Mouse (Mus musculus) neural tube, embryonic 13.5 days (tissue): ENCODE results near the gene Col26a1. TPM values are rescaled to one million over a fixed set of nuclear protein-coding genes. Genes with fewer than 3 reads are reported as not detected.

Experiments
- ATAC-seq: fragments of 200-750 bp; cut with Nextera tagmentation; 2 replicates; pipeline ENCODE4 v1.8.0; 2017; ENCODE audit warnings: low read depth, mild to moderate bottlenecking, moderate TSS enrichment, moderate library complexity
- H3K27ac ChIP-seq: fragments of 300-500 bp; sonication (generic); replicated peaks from 2 replicates; pipeline ENCODE4 v1.5.1; 2015; ENCODE audit warnings: moderate library complexity, mild to moderate bottlenecking, inconsistent platforms
- H3K27me3 ChIP-seq: fragments of 300-500 bp; sonication (generic); 2 replicates; pipeline ENCODE4 v1.6.1; 2015; ENCODE audit warnings: mild to moderate bottlenecking, inconsistent platforms
- H3K36me3 ChIP-seq: fragments of 300-500 bp; sonication (generic); 2 replicates; pipeline ENCODE4 v1.6.1; 2015; ENCODE audit warnings: mild to moderate bottlenecking, inconsistent platforms
- H3K4me1 ChIP-seq: fragments of 300-500 bp; sonication (generic); replicated peaks from 2 replicates; pipeline ENCODE4 v1.6.1; 2015; ENCODE audit warnings: inconsistent platforms
- H3K4me2 ChIP-seq: fragments of 300-500 bp; sonication (generic); 2 replicates; pipeline ENCODE4 v1.6.1; 2015; ENCODE audit warnings: inconsistent platforms, mild to moderate bottlenecking, moderate library complexity
- H3K4me3 ChIP-seq: fragments of 300-500 bp; sonication (generic); 2 replicates; pipeline ENCODE4 v1.5.1; 2015; ENCODE audit warnings: mild to moderate bottlenecking, inconsistent platforms
- H3K9ac ChIP-seq: fragments of 300-500 bp; sonication (generic); 2 replicates; pipeline ENCODE4 v1.6.1; 2015; ENCODE audit warnings: moderate library complexity, mild to moderate bottlenecking, inconsistent platforms
- H3K9me3 ChIP-seq: fragments of 300-500 bp; sonication (generic); 2 replicates; pipeline ENCODE4 v1.6.1; 2016; ENCODE audit warnings: inconsistent platforms
- WGBS: fragments of 180-500 bp; shearing (Covaris S2); methylation state at CpG from one replicate; pipeline ENCODE4 v1.1.7; 2015; 5-methylcytosine and 5-hydroxymethylcytosine counted together
- polyA plus RNA-seq: library from polyadenylated mRNA; unstranded; fragments of >200 nt; fragmentation: Nextera tagmentation; extraction: Ambion mirVana; gene quantifications from 2 replicates; pipeline ENCODE4 v1.2.1, GENCODE M21; 2015

The Col26a1 gene
- polyA plus RNA-seq, 1 experiment from 2014 or later: 47.2 TPM

DNA sequence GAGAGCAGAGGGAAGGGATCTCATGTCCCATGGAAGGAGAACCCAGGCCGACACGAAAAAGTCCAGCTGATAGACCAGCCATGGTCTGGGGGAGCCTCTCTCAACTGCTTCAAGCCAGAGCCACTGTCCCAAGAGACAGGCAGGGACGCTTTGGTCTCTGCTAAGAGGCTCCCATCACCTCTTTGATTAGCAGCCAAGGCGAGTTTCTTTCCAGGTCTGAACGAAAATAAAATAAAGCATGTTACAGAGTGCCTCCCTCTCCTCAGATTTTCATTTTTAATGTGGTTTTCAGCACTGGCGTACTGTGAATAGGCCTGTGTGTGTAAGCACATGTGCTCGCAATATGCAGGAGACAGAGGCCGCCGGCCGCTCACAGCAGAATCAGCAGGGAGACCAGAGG lies 90.5 kb downstream of the Col26a1 start:
- H3K4me1 ChIP-seq: peaks cover 11% of the 10 kb centered on the region
- no peaks in the 10 kb centered on the region for H3K36me3 ChIP-seq
- 75% methylated on average over 10 of the region's 10 CpGs for WGBS
- no peaks in the 10 kb centered on the region for H3K27me3 ChIP-seq
- H3K9ac ChIP-seq: no peak overlapping the region
- no peak overlapping the region for H3K27ac ChIP-seq
- no peak overlapping the region for H3K4me2 ChIP-seq
- H3K4me3 ChIP-seq: no peak overlapping the region
- no peaks in the 10 kb centered on the region for H3K9me3 ChIP-seq
- ATAC-seq: no peak

DNA sequence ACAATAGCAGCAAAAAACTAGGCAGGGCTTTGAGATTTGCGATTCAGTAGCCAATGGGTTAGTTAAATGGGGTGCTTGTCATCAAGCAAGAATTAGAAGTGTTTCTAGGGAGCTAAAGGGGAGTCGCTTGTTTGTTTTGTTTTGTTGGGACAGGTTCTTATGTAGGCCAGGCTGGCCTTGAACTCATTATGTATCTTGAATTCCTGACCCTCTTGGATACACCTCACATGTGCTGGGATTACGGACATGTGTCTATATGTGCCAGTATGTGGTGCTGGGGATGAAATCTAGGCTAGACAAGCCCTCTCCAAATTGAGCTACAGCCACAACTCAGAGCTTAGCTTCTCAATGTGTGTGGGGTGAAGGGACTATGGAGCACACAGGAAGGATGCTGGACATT lies 91.8 kb downstream of the Col26a1 start:
- peak; percentile 47 for ATAC-seq
- H3K9ac ChIP-seq: no peak overlapping the region
- no peak overlapping the region for H3K4me2 ChIP-seq

DNA sequence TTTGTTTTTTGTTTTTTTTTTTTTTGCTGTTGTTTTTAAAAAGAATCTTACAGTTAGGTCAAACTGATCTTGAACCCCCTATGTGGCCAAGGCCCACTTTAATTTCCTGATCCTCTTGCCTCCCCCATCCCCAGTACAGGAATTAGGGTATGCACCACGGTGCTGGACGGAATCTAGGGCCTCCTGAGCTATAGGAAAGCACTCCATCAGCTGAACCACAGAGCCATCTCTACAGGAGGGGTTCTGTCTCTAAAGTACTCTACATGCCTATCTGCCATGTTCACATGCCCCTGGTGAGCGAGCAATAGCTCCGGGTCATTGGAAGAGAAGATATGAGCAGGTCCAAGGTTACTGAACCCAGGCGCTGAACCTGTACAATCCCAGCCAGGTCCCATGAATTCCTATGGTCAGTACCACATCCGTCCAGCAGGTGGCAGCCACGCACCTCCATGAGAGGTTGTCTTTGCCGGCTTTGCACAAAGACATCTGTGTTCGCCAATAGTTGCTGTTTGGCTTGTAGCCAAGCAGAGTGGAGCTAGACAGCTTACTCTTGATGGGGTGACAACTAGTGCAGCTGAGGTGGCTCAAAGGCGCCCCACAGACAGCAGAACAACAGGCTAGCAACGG lies 92.3 kb downstream of the Col26a1 start:
- H3K27ac ChIP-seq: peak overlapping the region; percentile 71
- no peak overlapping the region for H3K9ac ChIP-seq
- ATAC-seq: peak; percentile 95
- no peaks in the 10 kb centered on the region for H3K27me3 ChIP-seq
- no peak overlapping the region for H3K4me3 ChIP-seq
- H3K9me3 ChIP-seq: no peaks in the 10 kb centered on the region
- WGBS: 15% methylated on average over 11 of the region's 11 CpGs
- no peaks in the 10 kb centered on the region for H3K36me3 ChIP-seq
- no peak overlapping the region for H3K4me2 ChIP-seq
- peaks cover 5% of the 10 kb centered on the region for H3K4me1 ChIP-seq

More for the DNA sequence above, 91.8 kb downstream of the Col26a1 start:
- Histone ChIP-seq H3K27me3 (no peaks in the 10 kb centered on the region), H3K36me3 (no peaks in the 10 kb centered on the region), H3K27ac (peak overlapping the region; percentile 71), H3K4me1 (peaks cover 5% of the 10 kb centered on the region), H3K4me3 (no peak overlapping the region), H3K9me3 (no peaks in the 10 kb centered on the region)
- WGBS: 41% methylated on average over 3 of the region's 3 CpGs

DNA sequence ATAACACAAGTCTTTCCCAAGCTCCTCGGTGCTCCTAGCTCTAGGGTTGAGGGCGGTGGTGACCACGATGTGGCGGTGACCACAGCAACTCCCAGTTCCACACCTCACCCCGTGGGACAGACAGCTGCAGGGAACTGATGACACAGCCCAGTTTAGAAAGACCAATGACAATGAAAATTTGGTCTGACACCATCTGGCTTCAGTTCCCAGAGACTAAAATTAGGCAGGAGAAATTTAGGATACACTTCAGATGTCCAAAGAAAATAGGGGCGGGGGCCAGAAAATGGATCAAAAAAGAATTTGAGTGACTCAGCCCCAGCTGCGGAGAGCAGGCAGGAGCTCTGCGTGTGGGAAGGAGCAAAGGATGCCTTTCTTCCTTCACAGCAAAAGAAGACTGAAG lies 98.5 kb downstream of the Col26a1 start:
- Histone ChIP-seq H3K9me3 (no peaks in the 10 kb centered on the region), H3K27me3 (no peaks in the 10 kb centered on the region), H3K9ac (no peak overlapping the region), H3K4me1 (no peaks in the 10 kb centered on the region), H3K4me2 (no peak overlapping the region), H3K36me3 (no peaks in the 10 kb centered on the region), H3K4me3 (no peak overlapping the region), H3K27ac (no peak overlapping the region)
- WGBS: 82% methylated on average over 8 of the region's 8 CpGs
- ATAC-seq: no peak

DNA sequence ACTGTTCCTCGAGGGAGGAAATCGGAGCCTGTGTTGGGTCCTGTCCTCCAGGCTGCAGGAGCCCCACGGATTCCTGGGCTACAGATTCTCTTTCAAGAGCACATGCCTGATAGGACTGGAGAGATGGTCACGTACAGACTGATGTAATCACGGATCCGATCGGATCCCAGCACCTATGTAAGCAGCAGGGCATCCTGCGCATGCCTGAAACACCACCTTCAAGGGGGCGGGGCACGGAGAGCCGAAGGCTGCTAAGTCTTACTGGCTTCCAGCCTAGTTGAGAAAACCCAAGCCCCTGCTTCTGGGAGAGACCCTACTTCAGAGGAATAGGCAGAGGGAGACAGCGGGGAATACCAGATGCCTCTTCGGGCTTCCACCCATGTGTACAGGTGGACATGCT lies 100.4 kb downstream of the Col26a1 start:
- H3K27me3 ChIP-seq: no peaks in the 10 kb centered on the region
- H3K9ac ChIP-seq: no peak overlapping the region; the same call in 1 of the 2 replicates
- H3K4me1 ChIP-seq: no peaks in the 10 kb centered on the region
- H3K27ac ChIP-seq: no peak overlapping the region
- no peaks in the 10 kb centered on the region for H3K9me3 ChIP-seq
- 55% methylated on average over 13 of the region's 13 CpGs for WGBS
- ATAC-seq: no peak
- no peak overlapping the region for H3K4me3 ChIP-seq
- H3K4me2 ChIP-seq: peak overlapping the region; percentile 20; the same call in 1 of the 2 replicates
- H3K36me3 ChIP-seq: no peaks in the 10 kb centered on the region

DNA sequence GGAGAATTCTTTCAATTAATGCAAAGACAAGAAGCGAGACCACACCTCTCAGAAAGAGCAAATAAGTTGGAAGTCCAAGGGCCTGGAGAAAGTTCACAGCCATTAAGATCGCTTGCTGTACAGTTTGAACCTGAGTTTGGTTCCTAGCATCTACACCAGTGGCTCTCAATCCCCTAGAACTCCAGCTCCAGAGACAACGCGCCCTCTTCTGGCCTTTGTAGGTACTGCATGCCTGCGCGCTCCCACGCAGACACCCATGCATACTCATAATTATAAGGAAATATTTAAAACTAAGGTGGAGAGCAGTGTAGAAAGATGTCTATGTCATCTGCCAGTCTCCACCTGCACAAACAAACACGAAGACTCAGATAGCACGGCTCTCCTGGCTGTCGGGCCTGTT lies 102.5 kb downstream of the Col26a1 start:
- Histone ChIP-seq H3K9me3 (0 out of 2 replicates have a peak, but pooled peaks cover under 1% of the 10 kb centered on the region), H3K36me3 (no peaks in the 10 kb centered on the region), H3K4me3 (no peak overlapping the region), H3K9ac (no peak overlapping the region), H3K4me2 (no peak overlapping the region), H3K27me3 (no peaks in the 10 kb centered on the region), H3K27ac (no peak overlapping the region), H3K4me1 (no peaks in the 10 kb centered on the region)
- no peak for ATAC-seq
- WGBS: 51% methylated on average over 10 of the region's 10 CpGs

DNA sequence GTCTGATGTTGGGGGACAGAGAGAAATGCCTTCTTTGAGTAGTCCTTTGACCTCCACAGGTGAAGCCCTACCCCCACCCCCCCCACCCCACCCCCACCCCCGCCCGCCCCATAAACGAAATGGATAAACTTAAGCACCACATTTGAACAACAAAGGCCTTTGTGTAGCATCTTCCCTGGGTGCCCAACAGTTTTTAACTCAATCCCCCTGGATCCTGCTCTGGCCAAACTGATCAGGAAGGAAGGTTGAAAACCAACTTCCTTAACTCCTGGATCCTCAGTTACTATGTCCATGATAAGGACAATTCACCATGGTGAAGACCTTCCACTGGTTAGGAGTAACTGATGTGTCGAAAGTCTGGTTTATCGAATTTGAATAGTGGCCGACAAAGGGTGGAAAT lies 103.1 kb downstream of the Col26a1 start:
- Histone ChIP-seq H3K9me3 (peaks cover 6% of the 10 kb centered on the region; the same call in 1 of the 2 replicates), H3K27me3 (no peaks in the 10 kb centered on the region), H3K4me2 (no peak overlapping the region), H3K4me1 (no peaks in the 10 kb centered on the region), H3K36me3 (no peaks in the 10 kb centered on the region), H3K9ac (no peak overlapping the region), H3K4me3 (no peak overlapping the region), H3K27ac (no peak overlapping the region)
- 84% methylated on average over 6 of the region's 6 CpGs for WGBS
- ATAC-seq: no peak

DNA sequence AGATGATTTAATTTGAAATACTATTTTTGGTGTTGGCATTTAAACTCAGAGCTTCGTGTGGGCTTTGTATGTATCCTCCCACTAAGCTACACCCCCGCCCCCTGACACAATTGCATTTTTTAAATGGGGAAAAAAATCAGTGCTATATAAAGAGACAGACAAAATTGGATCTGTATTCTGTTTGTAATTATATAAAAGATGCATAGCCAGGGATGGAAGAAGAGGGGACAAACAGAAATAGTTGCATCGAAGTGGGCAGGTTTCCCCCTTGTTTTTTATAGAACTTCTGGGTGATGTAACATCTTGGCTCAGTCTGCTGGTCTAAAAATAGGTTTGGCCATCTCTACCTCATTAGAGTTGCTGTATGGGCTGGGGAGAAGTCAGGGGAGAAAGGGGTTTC lies 107.5 kb downstream of the Col26a1 start:
- Histone ChIP-seq H3K4me2 (no peak overlapping the region), H3K27me3 (no peaks in the 10 kb centered on the region), H3K9ac (no peak overlapping the region), H3K9me3 (peaks cover 7% of the 10 kb centered on the region; the same call in 1 of the 2 replicates), H3K4me1 (no peaks in the 10 kb centered on the region), H3K4me3 (no peak overlapping the region), H3K27ac (no peak overlapping the region), H3K36me3 (no peaks in the 10 kb centered on the region)
- ATAC-seq: no peak
- WGBS: 85% methylated on average over 3 of the region's 3 CpGs

DNA sequence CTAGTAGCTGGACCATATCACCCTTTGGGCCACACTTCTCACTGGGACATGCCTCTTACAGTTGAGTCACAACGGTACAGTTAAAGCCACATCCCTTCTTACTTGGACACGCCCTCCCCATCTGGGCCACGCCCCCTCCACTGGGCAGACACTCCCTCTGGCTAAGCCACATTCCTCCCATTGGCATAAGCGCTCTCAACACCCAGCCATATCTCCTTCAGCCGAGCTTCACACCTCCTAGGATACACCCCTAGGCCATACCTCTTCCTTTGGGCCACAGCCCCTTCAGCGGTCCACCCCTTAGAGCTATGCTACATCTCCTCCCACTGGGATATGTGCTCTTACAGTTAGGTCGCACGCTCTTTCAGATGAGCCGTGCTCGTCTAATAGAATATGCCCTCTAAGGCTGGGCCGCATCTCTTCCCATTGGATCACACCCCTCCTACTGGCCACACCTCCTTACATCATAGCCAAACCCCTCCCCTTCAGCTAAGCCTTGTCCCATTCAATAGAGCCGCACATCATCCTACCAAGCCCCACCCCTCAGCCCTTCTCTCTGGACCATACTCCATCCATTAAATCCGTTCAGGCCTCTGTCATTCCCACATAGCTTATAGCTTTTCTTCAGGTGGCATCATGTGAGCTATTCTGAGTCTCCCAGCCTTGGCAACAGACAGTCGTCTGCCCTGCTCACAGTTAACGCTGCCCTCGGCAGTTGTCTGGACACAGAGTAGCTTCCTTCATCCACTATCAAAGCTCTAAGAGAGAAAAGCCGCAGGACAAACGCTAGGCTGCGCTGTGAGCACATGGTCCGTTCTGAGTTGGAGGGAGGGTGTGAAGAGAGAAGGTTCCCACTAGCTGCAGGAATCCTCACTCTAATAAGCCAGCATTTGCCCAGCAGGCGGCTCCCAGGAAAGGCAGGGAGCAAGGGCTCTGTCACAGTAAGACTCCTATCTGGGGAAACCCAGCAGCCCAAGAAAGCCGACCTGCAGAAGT lies 109.7 kb downstream of the Col26a1 start:
- Histone ChIP-seq H3K4me3 (no peak overlapping the region), H3K36me3 (no peaks in the 10 kb centered on the region), H3K4me1 (no peaks in the 10 kb centered on the region; the same call in 1 of the 2 replicates), H3K27ac (no peak overlapping the region), H3K4me2 (no peak overlapping the region), H3K9me3 (peaks cover 7% of the 10 kb centered on the region; the same call in 1 of the 2 replicates), H3K27me3 (no peaks in the 10 kb centered on the region), H3K9ac (no peak overlapping the region)
- WGBS: 59% methylated on average over 22 of the region's 22 CpGs
- no peak for ATAC-seq

DNA sequence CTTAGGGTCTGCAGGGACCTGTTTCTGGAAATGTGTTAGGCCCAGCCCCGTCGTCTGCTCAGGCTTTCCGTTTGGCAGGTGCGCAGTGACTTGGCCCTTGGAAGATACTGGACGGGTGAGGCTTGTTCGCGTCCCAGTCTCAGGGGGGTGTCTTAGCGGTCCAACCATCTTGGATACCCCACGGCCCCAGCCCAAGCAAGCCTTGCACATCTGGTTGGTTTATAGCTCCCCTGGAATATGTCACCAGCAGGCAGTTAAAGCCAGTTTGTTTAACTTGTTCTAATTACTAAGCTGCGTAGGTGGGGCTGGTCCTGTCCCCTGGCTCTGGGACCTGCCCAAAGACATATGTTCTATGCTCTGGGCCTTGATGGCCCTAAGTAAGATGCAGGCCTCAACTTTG lies 111.9 kb downstream of the Col26a1 start:
- WGBS: 83% methylated on average over 10 of the region's 10 CpGs
- no peaks in the 10 kb centered on the region for H3K27me3 ChIP-seq
- peaks cover 7% of the 10 kb centered on the region; the same call in 1 of the 2 replicates for H3K9me3 ChIP-seq
- no peak overlapping the region for H3K4me3 ChIP-seq
- no peak overlapping the region for H3K9ac ChIP-seq
- H3K4me2 ChIP-seq: no peak overlapping the region
- H3K4me1 ChIP-seq: no peaks in the 10 kb centered on the region; the same call in 1 of the 2 replicates
- no peak overlapping the region for H3K27ac ChIP-seq
- H3K36me3 ChIP-seq: no peaks in the 10 kb centered on the region
- no peak for ATAC-seq

DNA sequence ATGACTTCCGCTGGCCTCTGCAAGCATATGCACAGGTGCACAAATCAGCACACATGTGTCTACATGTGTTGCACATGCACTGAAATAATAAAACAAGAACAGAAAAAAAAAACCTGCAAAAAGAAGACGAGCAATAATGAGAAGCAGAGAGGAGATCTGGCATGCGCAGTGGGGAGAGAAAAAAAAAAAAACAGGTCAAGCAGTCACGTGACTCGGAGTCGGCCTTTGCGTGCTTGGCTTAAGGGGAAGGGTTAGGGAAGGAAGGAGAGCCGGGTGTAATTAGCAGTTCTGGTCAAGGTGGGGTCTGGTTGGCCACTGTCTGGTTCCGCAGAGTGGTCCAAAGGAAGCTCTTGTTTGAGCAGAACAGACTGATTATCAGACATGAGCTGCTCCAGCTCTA lies 115.7 kb downstream of the Col26a1 start:
- 83% methylated on average over 9 of the region's 9 CpGs for WGBS

DNA sequence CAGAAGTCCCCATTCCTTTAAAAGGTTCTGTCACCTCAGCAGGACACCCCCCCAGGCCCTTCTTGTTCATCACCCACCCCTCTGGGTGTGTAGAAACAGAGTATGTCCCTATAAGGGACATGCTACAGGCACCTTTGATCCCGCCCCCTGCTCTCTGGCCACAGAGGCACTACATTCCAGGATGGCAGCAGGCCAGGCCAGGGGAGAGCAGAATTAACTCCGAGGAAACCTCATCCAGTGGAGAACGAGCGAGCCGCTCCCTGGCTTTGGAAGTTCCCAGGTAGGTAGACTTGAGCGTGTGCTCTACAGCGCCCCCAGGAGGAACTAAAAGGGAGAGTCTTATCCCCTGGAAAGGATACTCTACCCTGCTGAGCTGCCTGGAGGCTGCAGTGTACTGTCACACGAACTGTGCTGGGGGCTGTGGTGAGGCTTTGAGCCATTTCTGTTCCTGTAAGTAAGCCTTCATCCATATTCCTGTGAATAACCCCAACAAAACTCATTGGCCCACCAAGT lies 118.8 kb downstream of the Col26a1 start:
- Histone ChIP-seq H3K27ac (no peak overlapping the region), H3K9ac (no peak overlapping the region), H3K36me3 (no peaks in the 10 kb centered on the region), H3K9me3 (no peaks in the 10 kb centered on the region), H3K4me2 (no peak overlapping the region), H3K27me3 (no peaks in the 10 kb centered on the region), H3K4me1 (no peaks in the 10 kb centered on the region), H3K4me3 (no peak overlapping the region)
- ATAC-seq: no peak
- 47% methylated on average over 8 of the region's 8 CpGs for WGBS

More for the DNA sequence above, 115.7 kb downstream of the Col26a1 start:
- H3K9me3 ChIP-seq: no peaks in the 10 kb centered on the region
- H3K27ac ChIP-seq: no peak overlapping the region
- no peak for ATAC-seq
- H3K4me2 ChIP-seq: no peak overlapping the region
- no peak overlapping the region for H3K4me3 ChIP-seq
- no peaks in the 10 kb centered on the region for H3K27me3 ChIP-seq
- no peaks in the 10 kb centered on the region; the same call in 1 of the 2 replicates for H3K4me1 ChIP-seq
- H3K9ac ChIP-seq: no peak overlapping the region
- no peaks in the 10 kb centered on the region for H3K36me3 ChIP-seq
